Mouse (Mus musculus): ENCODE results near the gene Traf3.

Traf3 gene

GRCm38 (mm10) chr12:111267673-111268325 is 101.6 kb downstream of the Traf3 start:
- no peak for DNase-seq

GRCm38 (mm10) chr12:111270629-111271277 is 104.6 kb downstream of the Traf3 start, which contains the start of gene Amn:
Gene Amn (plus strand): TSS chr12:111271095.
- no peak for DNase-seq

- DNase-seq = no peak
Observed at GRCm38 (mm10) chr12:111271406-111271805, 105.2 kb downstream of the Traf3 start.

GRCm38 (mm10) chr12:111271966-111272365 is 105.8 kb downstream of the Traf3 start:
- DNase-seq = no peak

- peak; percentile 83 for DNase-seq
Observed at GRCm38 (mm10) chr12:111272420-111272819, 106.2 kb downstream of the Traf3 start.

GRCm38 (mm10) chr12:111274006-111274405 is 107.8 kb downstream of the Traf3 start:
- DNase-seq = no peak

- peak; percentile 38 for DNase-seq
Observed at GRCm38 (mm10) chr12:111274447-111275149, 108.4 kb downstream of the Traf3 start.

- DNase-seq = no peak
Observed at GRCm38 (mm10) chr12:111275150-111275841, 109.1 kb downstream of the Traf3 start.

GRCm38 (mm10) chr12:111276371-111276770 is 110.2 kb downstream of the Traf3 start:
- DNase-seq = no peak

GRCm38 (mm10) chr12:111283573-111283972 is 117.4 kb downstream of the Traf3 start:
- no peak for DNase-seq

GRCm38 (mm10) chr12:111284532-111284931 is 118.4 kb downstream of the Traf3 start:
- no peak for DNase-seq

GRCm38 (mm10) chr12:111293025-111293424 is 126.9 kb downstream of the Traf3 start:
- peak; percentile 66 for DNase-seq

- DNase-seq = no peak
Observed at GRCm38 (mm10) chr12:111301322-111302017, 135.3 kb downstream of the Traf3 start.

GRCm38 (mm10) chr12:111302018-111302345 is 135.8 kb downstream of the Traf3 start:
- no peak for DNase-seq

GRCm38 (mm10) chr12:111303702-111304337 is 137.7 kb downstream of the Traf3 start:
- no peak for DNase-seq

GRCm38 (mm10) chr12:111306821-111307220 is 140.7 kb downstream of the Traf3 start:
- DNase-seq = no peak

- no peak for DNase-seq
Observed at GRCm38 (mm10) chr12:111309256-111309655, 143.1 kb downstream of the Traf3 start.

- DNase-seq = no peak
Observed at GRCm38 (mm10) chr12:111309931-111310330, 143.8 kb downstream of the Traf3 start.

GRCm38 (mm10) chr12:111311775-111312174 is 145.6 kb downstream of the Traf3 start:
- no peak for DNase-seq

GRCm38 (mm10) chr12:111314273-111314672 is 148.1 kb downstream of the Traf3 start:
- no peak for DNase-seq
